Mouse (Mus musculus): ENCODE data around the gene Ppan.

GRCm38 (mm10) chr9:20862225-20862624, 25.8 kb upstream of the Ppan start:
- TF ChIP-seq CTCF (IDR thresholded peaks at IDR 0.05; ENCODE audit: low read depth): no peak
- no peak for TF ChIP-seq EP300 (IDR thresholded peaks at IDR 0.05; ENCODE audit: low read depth)
